Mouse (Mus musculus) mature B cell (primary cell): ENCODE results near the gene Trdn.

Experiments
- in situ Hi-C: fragments of 300-500 bp; cut with MboI; formaldehyde crosslinking; loops from 2 replicates; pipeline ENCODE4 v1.14.3; 2019

Trdn gene

GRCm38 (mm10) chr10:33375474-33376029 is 295.2 kb downstream of the Trdn start:
- in situ Hi-C loops, result no loop called here
